Mouse (Mus musculus): Measurements from ENCODE around the gene Gm4491.

- peak; percentile 77 for TF ChIP-seq CTCF (IDR thresholded peaks at IDR 0.05; ENCODE audit: low read depth)
- no peak for TF ChIP-seq EP300 (IDR thresholded peaks at IDR 0.05; ENCODE audit: low read depth)
Observed at GRCm38 (mm10) chr14:57093029-57093428, 22.7 kb downstream of the Gm4491 start.

All from liver, postnatal 0 days (tissue).